Mouse (Mus musculus): ENCODE results near the gene Gpr89. TPM values are rescaled to one million over a fixed set of nuclear protein-coding genes. Genes with fewer than 3 reads are reported as not detected.

Gpr89 gene
- total and polyA plus RNA-seq, 2 experiments from 2014 or later = 21.7 to 30.0 TPM

- H3K36me3 ChIP-seq (replicated peaks; ENCODE audit: control insufficient read depth, insufficient read depth, low read length) = peaks cover 48% of the 10 kb centered on the region
- whole genome bisulfite sequencing = 90% methylated on average over 7 of the region's 7 CpGs
- no peak for ATAC-seq (ENCODE audit: insufficient read depth, low read depth)
Observed at GRCm38 (mm10) chr3:96869091-96869490, 36.1 kb downstream of the Gpr89 start.

GRCm38 (mm10) chr3:96868566-96868965 lies 36.6 kb downstream of the Gpr89 start:
- no peaks in the 10 kb centered on the region for H3K9me3 ChIP-seq (replicated peaks; ENCODE audit: control insufficient read depth, low read length)
- no peaks in the 10 kb centered on the region for H3K27me3 ChIP-seq (ENCODE audit: control insufficient read depth, insufficient read depth, low read length)
- H3K9ac ChIP-seq (replicated peaks; ENCODE audit: low read depth, low read length) = no peak overlapping the region
- WGBS = 87% methylated on average over 8 of the region's 8 CpGs
- no peaks in the 10 kb centered on the region for H3K4me1 ChIP-seq (ENCODE audit: control insufficient read depth, insufficient read depth)
- ATAC-seq (ENCODE audit: insufficient read depth, low read depth) (no peak), DNase-seq (ENCODE audit: low spot score) (no peak)
- TF ChIP-seq CTCF (IDR thresholded peaks at IDR 0.05; ENCODE audit: low read depth) = no peak
- no peak for TF ChIP-seq EP300 (IDR thresholded peaks at IDR 0.05; ENCODE audit: low read depth)
- H3K4me3 ChIP-seq (ENCODE audit: low read depth, low read length) = no peak overlapping the region
- H3K27ac ChIP-seq (ENCODE audit: low read depth) = no peak overlapping the region
- H3K36me3 ChIP-seq (replicated peaks; ENCODE audit: control insufficient read depth, insufficient read depth, low read length) = peaks cover 44% of the 10 kb centered on the region
- H3K4me2 ChIP-seq (ENCODE audit: low read depth, low read length) = no peak overlapping the region

More at GRCm38 (mm10) chr3:96869091-96869490, 36.1 kb downstream of the Gpr89 start:
- Histone ChIP-seq H3K27me3 (ENCODE audit: control insufficient read depth, insufficient read depth, low read length) (no peaks in the 10 kb centered on the region), H3K4me1 (ENCODE audit: control insufficient read depth, insufficient read depth) (no peaks in the 10 kb centered on the region), H3K4me3 (ENCODE audit: low read depth, low read length) (no peak overlapping the region), H3K9me3 (replicated peaks; ENCODE audit: control insufficient read depth, low read length) (no peaks in the 10 kb centered on the region), H3K9ac (replicated peaks; ENCODE audit: low read depth, low read length) (no peak overlapping the region), H3K27ac (ENCODE audit: low read depth) (no peak overlapping the region), H3K4me2 (ENCODE audit: low read depth, low read length) (no peak overlapping the region)
- no peak for DNase-seq (ENCODE audit: low spot score)
- TF ChIP-seq EP300 (IDR thresholded peaks at IDR 0.05; ENCODE audit: low read depth) = no peak

- H3K4me3 ChIP-seq (ENCODE audit: low read depth, low read length) = no peak overlapping the region
- H3K9me3 ChIP-seq (replicated peaks; ENCODE audit: control insufficient read depth, low read length) = no peaks in the 10 kb centered on the region
- H3K36me3 ChIP-seq (replicated peaks; ENCODE audit: control insufficient read depth, insufficient read depth, low read length) = peaks cover 37% of the 10 kb centered on the region
- TF ChIP-seq EP300 (IDR thresholded peaks at IDR 0.05; ENCODE audit: low read depth) (no peak), CTCF (IDR thresholded peaks at IDR 0.05; ENCODE audit: low read depth) (no peak)
- ATAC-seq (ENCODE audit: insufficient read depth, low read depth) = no peak
- no peak overlapping the region for H3K4me2 ChIP-seq (ENCODE audit: low read depth, low read length)
- H3K27ac ChIP-seq (ENCODE audit: low read depth) = no peak overlapping the region
- 83% methylated on average over 3 of the region's 3 CpGs for WGBS
- H3K27me3 ChIP-seq (ENCODE audit: control insufficient read depth, insufficient read depth, low read length) = no peaks in the 10 kb centered on the region
- no peak overlapping the region for H3K9ac ChIP-seq (replicated peaks; ENCODE audit: low read depth, low read length)
- no peaks in the 10 kb centered on the region for H3K4me1 ChIP-seq (ENCODE audit: control insufficient read depth, insufficient read depth)
- DNase-seq (ENCODE audit: low spot score) = no peak
Observed at GRCm38 (mm10) chr3:96867863-96868262, 37.3 kb downstream of the Gpr89 start.

- 86% methylated on average over 5 of the region's 5 CpGs for WGBS
- Histone ChIP-seq H3K4me3 (ENCODE audit: low read depth, low read length) (no peak overlapping the region), H3K4me2 (ENCODE audit: low read depth, low read length) (no peak overlapping the region), H3K9ac (replicated peaks; ENCODE audit: low read depth, low read length) (no peak overlapping the region), H3K4me1 (ENCODE audit: control insufficient read depth, insufficient read depth) (no peaks in the 10 kb centered on the region), H3K36me3 (replicated peaks; ENCODE audit: control insufficient read depth, insufficient read depth, low read length) (no peaks in the 10 kb centered on the region), H3K27ac (ENCODE audit: low read depth) (no peak overlapping the region), H3K9me3 (replicated peaks; ENCODE audit: control insufficient read depth, low read length) (no peaks in the 10 kb centered on the region), H3K27me3 (ENCODE audit: control insufficient read depth, insufficient read depth, low read length) (no peaks in the 10 kb centered on the region)
- TF ChIP-seq EP300 (IDR thresholded peaks at IDR 0.05; ENCODE audit: low read depth) (no peak), CTCF (IDR thresholded peaks at IDR 0.05; ENCODE audit: low read depth) (no peak)
- DNase-seq (ENCODE audit: low spot score) (no peak), ATAC-seq (ENCODE audit: insufficient read depth, low read depth) (no peak)
Observed at GRCm38 (mm10) chr3:96860498-96860897, 44.6 kb downstream of the Gpr89 start.

- no peak for DNase-seq (ENCODE audit: low spot score)
Observed at GRCm38 (mm10) chr3:96855833-96856232, 49.3 kb downstream of the Gpr89 start.

GRCm38 (mm10) chr3:96854376-96854775 lies 50.8 kb downstream of the Gpr89 start:
- DNase-seq (ENCODE audit: low spot score) = no peak
- ATAC-seq (ENCODE audit: insufficient read depth, low read depth) = no peak
- H3K4me1 ChIP-seq (ENCODE audit: control insufficient read depth, insufficient read depth) = peaks cover 5% of the 10 kb centered on the region
- H3K27ac ChIP-seq (ENCODE audit: low read depth) = no peak overlapping the region
- WGBS = 83% methylated on average over 4 of the region's 4 CpGs
- H3K27me3 ChIP-seq (ENCODE audit: control insufficient read depth, insufficient read depth, low read length) = no peaks in the 10 kb centered on the region
- no peak overlapping the region for H3K9ac ChIP-seq (replicated peaks; ENCODE audit: low read depth, low read length)
- H3K4me3 ChIP-seq (ENCODE audit: low read depth, low read length) = no peak overlapping the region
- no peak overlapping the region for H3K4me2 ChIP-seq (ENCODE audit: low read depth, low read length)
- H3K9me3 ChIP-seq (replicated peaks; ENCODE audit: control insufficient read depth, low read length) = no peaks in the 10 kb centered on the region
- H3K36me3 ChIP-seq (replicated peaks; ENCODE audit: control insufficient read depth, insufficient read depth, low read length) = no peaks in the 10 kb centered on the region
- TF ChIP-seq EP300 (IDR thresholded peaks at IDR 0.05; ENCODE audit: low read depth) = no peak
- TF ChIP-seq CTCF (IDR thresholded peaks at IDR 0.05; ENCODE audit: low read depth) = no peak

More at GRCm38 (mm10) chr3:96855833-96856232, 49.3 kb downstream of the Gpr89 start:
- Histone ChIP-seq H3K36me3 (replicated peaks; ENCODE audit: control insufficient read depth, insufficient read depth, low read length) (no peaks in the 10 kb centered on the region), H3K9ac (replicated peaks; ENCODE audit: low read depth, low read length) (no peak overlapping the region), H3K27ac (ENCODE audit: low read depth) (no peak overlapping the region), H3K4me3 (ENCODE audit: low read depth, low read length) (no peak overlapping the region), H3K4me2 (ENCODE audit: low read depth, low read length) (no peak overlapping the region), H3K27me3 (ENCODE audit: control insufficient read depth, insufficient read depth, low read length) (no peaks in the 10 kb centered on the region), H3K4me1 (ENCODE audit: control insufficient read depth, insufficient read depth) (peaks cover 5% of the 10 kb centered on the region), H3K9me3 (replicated peaks; ENCODE audit: control insufficient read depth, low read length) (no peaks in the 10 kb centered on the region)
- ATAC-seq (ENCODE audit: insufficient read depth, low read depth) = no peak
- TF ChIP-seq CTCF (IDR thresholded peaks at IDR 0.05; ENCODE audit: low read depth) = no peak
- no peak for TF ChIP-seq EP300 (IDR thresholded peaks at IDR 0.05; ENCODE audit: low read depth)
- WGBS = 58% methylated on average over 3 of the region's 3 CpGs
